Mouse (Mus musculus): Measurements from ENCODE around the gene Lrrn3. TPM values are rescaled to one million over a fixed set of nuclear protein-coding genes. Genes with fewer than 3 reads are reported as not detected.

Lrrn3 gene
- total and polyA plus RNA-seq, 2 experiments from 2014 or later = 75.0 to 77.4 TPM

DNA sequence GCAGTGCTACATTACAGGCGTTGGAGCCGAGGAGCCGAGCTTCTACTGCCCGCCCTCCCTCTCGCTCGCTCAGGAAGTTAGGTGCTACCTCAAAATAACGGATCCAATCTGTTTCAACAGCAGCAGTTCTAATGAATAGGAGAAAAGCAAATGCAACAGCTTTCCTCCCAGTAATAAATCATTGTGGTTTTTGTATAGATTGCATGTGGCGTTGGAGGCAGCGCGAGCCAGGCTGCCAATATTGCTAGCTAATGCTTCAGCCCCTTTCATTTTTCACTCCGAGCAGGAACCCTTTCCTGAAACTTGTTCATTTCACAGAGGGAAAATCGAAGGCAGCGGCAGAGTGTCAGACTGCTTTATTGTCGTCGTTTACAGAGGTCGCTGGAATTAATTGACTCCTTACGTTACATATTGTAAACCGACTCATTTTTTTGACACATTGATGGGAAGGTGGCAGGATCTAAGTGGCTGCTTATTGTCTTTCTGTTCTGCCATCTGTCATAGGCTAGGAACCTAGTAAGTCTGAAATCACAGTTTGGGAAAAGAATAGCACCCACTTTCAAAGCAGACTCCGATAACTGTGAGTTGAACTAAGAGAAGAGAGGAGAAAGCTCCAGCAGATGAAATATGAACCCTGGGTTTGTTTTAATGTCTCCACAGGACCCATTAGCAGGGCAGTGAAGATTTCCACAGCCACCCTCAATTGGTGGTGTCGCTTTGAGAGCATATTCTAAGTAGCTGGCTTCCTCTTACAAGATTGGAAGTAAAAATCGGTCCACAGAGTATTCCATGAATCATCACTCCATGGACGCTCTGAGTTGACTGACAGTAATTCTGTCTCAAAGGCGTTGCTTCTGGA, 2.4 kb downstream of the Lrrn3 start:
- 10% methylated on average over 23 of the region's 23 CpGs for WGBS
- Histone ChIP-seq H3K9me3 (ENCODE audit: low read length) (no peaks in the 10 kb centered on the region), H3K27me3 (ENCODE audit: insufficient read depth, low read length) (no peaks in the 10 kb centered on the region), H3K36me3 (ENCODE audit: insufficient read depth, low read length) (no peaks in the 10 kb centered on the region), H3K4me1 (ENCODE audit: insufficient read depth, low read length) (no peaks in the 10 kb centered on the region), H3K27ac (peak overlapping the region; percentile 90), H3K4me2 (ENCODE audit: low read depth, low read length) (peak overlapping the region; percentile 70), H3K4me3 (ENCODE audit: low read length) (peak overlapping the region; percentile 61), H3K9ac (replicated peaks; ENCODE audit: low read length) (peak overlapping the region; percentile 61)
- TF ChIP-seq CTCF (IDR thresholded peaks at IDR 0.05; ENCODE audit: low read depth) = no peak
- DNase-seq (ENCODE audit: low spot score) (peak; percentile 63), ATAC-seq (no peak)

DNA sequence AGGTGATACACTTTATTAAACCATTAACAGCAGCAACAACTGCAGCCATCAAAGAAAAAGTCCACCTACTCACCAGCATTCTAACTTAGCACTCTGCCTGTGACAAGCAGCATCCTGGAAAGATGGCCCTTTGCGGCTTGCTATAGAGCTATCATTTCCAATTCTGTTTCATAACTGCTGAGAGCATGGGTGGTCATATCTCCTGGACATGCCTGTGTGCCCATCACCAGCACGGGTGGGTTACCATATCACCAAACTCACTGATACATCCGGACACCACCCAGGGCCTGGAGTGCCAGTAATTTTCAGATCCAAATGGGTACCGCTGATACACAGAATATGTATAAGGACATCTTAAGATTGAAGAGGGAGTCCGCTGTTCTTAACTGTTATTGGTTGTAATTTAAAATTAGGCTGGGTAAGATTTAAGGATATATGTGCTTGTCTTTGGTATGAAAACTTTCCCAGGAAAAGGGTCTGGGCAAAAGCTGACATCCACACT, 3.1 kb downstream of the Lrrn3 start:
- DNase-seq (ENCODE audit: low spot score) (peak; percentile 14), ATAC-seq (no peak)
- Histone ChIP-seq H3K36me3 (ENCODE audit: insufficient read depth, low read length) (no peaks in the 10 kb centered on the region), H3K9me3 (ENCODE audit: low read length) (no peaks in the 10 kb centered on the region), H3K4me3 (ENCODE audit: low read length) (peak overlapping the region; percentile 61), H3K4me2 (ENCODE audit: low read depth, low read length) (peak overlapping the region; percentile 70), H3K9ac (replicated peaks; ENCODE audit: low read length) (peak overlapping the region; percentile 61), H3K4me1 (ENCODE audit: insufficient read depth, low read length) (no peaks in the 10 kb centered on the region), H3K27me3 (ENCODE audit: insufficient read depth, low read length) (no peaks in the 10 kb centered on the region), H3K27ac (peak overlapping the region; percentile 90)
- TF ChIP-seq CTCF (IDR thresholded peaks at IDR 0.05; ENCODE audit: low read depth) = no peak
- 54% methylated on average over 5 of the region's 5 CpGs for WGBS

DNA sequence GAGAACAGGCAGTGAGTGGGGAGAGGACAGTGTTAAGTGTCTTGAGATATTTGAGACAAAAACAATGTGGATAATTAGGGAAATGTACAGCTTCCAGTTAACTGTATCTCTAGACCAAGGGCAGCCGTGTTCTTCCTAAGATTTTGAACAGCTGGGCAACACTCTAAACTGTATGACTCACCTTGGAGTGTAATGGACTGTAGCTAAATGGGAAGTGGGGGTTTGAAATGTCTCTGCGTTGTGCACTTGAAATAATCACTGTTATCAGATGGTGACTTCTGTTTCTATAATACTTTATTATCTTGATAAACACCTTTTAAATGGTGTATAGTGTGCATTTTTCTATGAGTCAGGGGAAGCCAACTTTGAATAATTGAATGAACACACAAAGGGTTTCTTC, 4.7 kb downstream of the Lrrn3 start:
- Histone ChIP-seq H3K4me3 (ENCODE audit: low read length) (peak overlapping the region; percentile 4; the same call in 1 of the 2 replicates), H3K4me1 (ENCODE audit: insufficient read depth, low read length) (no peaks in the 10 kb centered on the region), H3K4me2 (ENCODE audit: low read depth, low read length) (peak overlapping the region; percentile 70), H3K9me3 (ENCODE audit: low read length) (no peaks in the 10 kb centered on the region), H3K9ac (replicated peaks; ENCODE audit: low read length) (no peak overlapping the region), H3K27me3 (ENCODE audit: insufficient read depth, low read length) (no peaks in the 10 kb centered on the region), H3K36me3 (ENCODE audit: insufficient read depth, low read length) (no peaks in the 10 kb centered on the region), H3K27ac (no peak overlapping the region)
- no peak for TF ChIP-seq CTCF (IDR thresholded peaks at IDR 0.05; ENCODE audit: low read depth)
- WGBS = 57% methylated on average over 2 of the region's 2 CpGs
- no peak for DNase-seq (ENCODE audit: low spot score)
- ATAC-seq = no peak

DNA sequence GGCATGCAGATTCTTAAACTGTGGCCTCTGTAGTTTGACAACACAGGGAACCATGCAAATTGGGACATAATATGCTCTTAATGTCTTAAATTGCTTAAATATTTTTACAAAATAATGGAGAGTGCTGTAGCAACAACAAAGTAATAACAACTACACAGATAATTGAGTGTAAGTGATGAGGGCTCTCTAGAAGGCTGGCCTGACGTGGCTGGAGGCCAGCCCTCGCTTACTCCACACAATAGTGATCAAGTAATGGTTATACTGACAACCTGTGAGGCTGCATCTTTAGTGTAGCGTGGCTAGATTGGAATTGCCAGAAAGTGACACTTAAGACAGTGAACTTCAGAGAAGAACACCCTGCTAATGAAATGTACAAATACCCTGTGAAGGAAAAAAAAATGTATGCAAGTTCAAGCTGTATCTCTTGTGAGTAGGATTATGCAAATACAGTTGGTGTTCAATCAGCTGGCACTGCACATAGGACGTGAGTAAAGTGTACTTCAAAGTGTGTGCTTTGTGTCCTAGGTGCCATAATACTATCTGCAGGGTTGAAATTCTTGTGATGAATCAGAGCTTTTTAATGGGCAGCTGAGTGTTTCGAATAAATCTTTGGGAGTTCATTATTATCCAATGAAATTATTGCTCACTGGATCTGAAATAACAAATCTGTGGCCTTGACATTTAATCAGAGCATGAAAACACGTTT, 17.0 kb downstream of the Lrrn3 start:
- Histone ChIP-seq H3K4me3 (ENCODE audit: low read length) (no peak overlapping the region), H3K9ac (replicated peaks; ENCODE audit: low read length) (no peak overlapping the region), H3K27ac (no peak overlapping the region), H3K36me3 (ENCODE audit: insufficient read depth, low read length) (no peaks in the 10 kb centered on the region), H3K4me2 (ENCODE audit: low read depth, low read length) (no peak overlapping the region), H3K27me3 (ENCODE audit: insufficient read depth, low read length) (no peaks in the 10 kb centered on the region), H3K9me3 (ENCODE audit: low read length) (no peaks in the 10 kb centered on the region), H3K4me1 (ENCODE audit: insufficient read depth, low read length) (0 out of 2 replicates have a peak, but pooled peaks cover 3% of the 10 kb centered on the region)
- no peak for ATAC-seq
- no peak for TF ChIP-seq CTCF (IDR thresholded peaks at IDR 0.05; ENCODE audit: low read depth)
- DNase-seq (ENCODE audit: low spot score) = no peak
- 53% methylated on average over 6 of the region's 6 CpGs for WGBS

DNA sequence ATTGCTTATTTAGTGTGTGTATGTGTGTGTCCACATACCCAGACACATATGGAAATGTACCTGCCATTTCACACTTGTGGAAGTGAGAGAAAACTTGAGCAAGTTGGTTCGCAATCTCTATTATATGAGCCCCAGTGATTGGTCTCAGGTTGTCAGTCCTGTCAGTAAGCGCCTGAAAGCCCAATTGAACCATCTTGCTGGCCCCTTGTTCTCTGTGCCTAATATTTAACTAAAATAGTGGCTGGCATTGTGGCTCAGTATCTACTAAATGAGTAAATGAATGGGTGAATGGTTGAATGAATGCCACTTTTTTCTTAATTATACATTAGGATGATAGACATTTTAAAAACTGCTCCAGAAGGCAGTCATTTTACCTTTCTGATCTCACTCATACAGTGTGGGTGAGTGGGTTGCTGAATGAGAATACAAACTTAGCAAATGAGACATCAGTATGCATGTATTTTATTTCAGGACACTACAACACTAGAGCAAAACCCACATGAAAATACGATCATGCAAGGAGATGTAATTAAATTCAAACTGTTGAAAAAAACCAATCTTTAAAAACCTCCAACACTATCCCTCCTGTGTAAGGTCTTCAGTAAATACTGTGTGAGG, 17.7 kb downstream of the Lrrn3 start:
- Histone ChIP-seq H3K4me3 (ENCODE audit: low read length) (no peak overlapping the region), H3K27ac (no peak overlapping the region), H3K9me3 (ENCODE audit: low read length) (no peaks in the 10 kb centered on the region), H3K36me3 (ENCODE audit: insufficient read depth, low read length) (no peaks in the 10 kb centered on the region), H3K27me3 (ENCODE audit: insufficient read depth, low read length) (no peaks in the 10 kb centered on the region), H3K4me2 (ENCODE audit: low read depth, low read length) (no peak overlapping the region), H3K9ac (replicated peaks; ENCODE audit: low read length) (no peak overlapping the region), H3K4me1 (ENCODE audit: insufficient read depth, low read length) (0 out of 2 replicates have a peak, but pooled peaks cover 3% of the 10 kb centered on the region)
- ATAC-seq (no peak), DNase-seq (ENCODE audit: low spot score) (no peak)
- 95% methylated on average over 3 of the region's 3 CpGs for WGBS
- no peak for TF ChIP-seq CTCF (IDR thresholded peaks at IDR 0.05; ENCODE audit: low read depth)

DNA sequence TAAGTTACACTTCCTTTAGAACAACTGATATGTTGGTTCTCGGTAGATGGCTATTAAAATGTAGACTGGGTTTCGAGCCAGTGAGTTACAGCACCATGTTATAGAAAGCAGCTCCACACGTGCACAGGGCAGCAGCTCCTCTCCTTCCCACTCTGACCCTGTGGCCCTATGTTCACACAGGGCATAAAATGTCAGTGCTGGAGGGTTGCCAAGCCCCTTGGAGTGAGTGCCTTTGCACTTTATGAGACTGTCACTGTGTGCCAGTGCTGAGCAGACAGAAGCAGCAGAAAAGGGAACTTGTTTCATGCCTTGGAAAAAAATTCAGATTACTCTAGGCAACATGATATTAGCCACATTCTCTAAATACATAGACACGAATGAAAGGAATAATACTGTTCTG, 47.8 kb downstream of the Lrrn3 start:
- no peak for TF ChIP-seq CTCF (IDR thresholded peaks at IDR 0.05; ENCODE audit: low read depth)
- Histone ChIP-seq H3K4me3 (ENCODE audit: low read length) (no peak overlapping the region), H3K27ac (no peak overlapping the region), H3K36me3 (ENCODE audit: insufficient read depth, low read length) (no peaks in the 10 kb centered on the region), H3K4me1 (ENCODE audit: insufficient read depth, low read length) (no peaks in the 10 kb centered on the region), H3K4me2 (ENCODE audit: low read depth, low read length) (no peak overlapping the region), H3K9me3 (ENCODE audit: low read length) (no peaks in the 10 kb centered on the region), H3K27me3 (ENCODE audit: insufficient read depth, low read length) (no peaks in the 10 kb centered on the region), H3K9ac (replicated peaks; ENCODE audit: low read length) (no peak overlapping the region)
- DNase-seq (ENCODE audit: low spot score) (peak; percentile 40), ATAC-seq (no peak)
- 50% methylated on average over 4 of the region's 4 CpGs for WGBS

All from hindbrain, postnatal 0 days (tissue).